Mouse (Mus musculus): ENCODE data around the gene Frrs1l. TPM values are rescaled to one million over a fixed set of nuclear protein-coding genes. Genes with fewer than 3 reads are reported as not detected.

Gene Frrs1l
- 0.13 TPM in 1 of 2 replicates, not detected in the other for polyA plus RNA-seq (2012; rRNA removed; ENCODE audit: low replicate concordance)

GRCm38 (mm10) chr4:56990215-56990584, at the start of gene Frrs1l:
Gene Frrs1l, minus strand, starts transcription at chr4:56990391.

GRCm38 (mm10) chr4:56946641-56947640, 43.2 kb downstream of the Frrs1l start, which contains the start of gene Tmem245:
Gene Tmem245, minus strand, starts transcription at chr4:56947437.

Other genes with a start within 250 kb of the Frrs1l start
- gene Actl7b, start 248.9 kb downstream of the Frrs1l start, polyA plus RNA-seq (2012; rRNA removed; ENCODE audit: low replicate concordance), result 0.07 and 0.13 TPM in 2 replicates
- not detected in 2 replicates for gene Actl7a, start 247.0 kb downstream of the Frrs1l start, polyA plus RNA-seq (2012; rRNA removed; ENCODE audit: low replicate concordance)
- gene Elp1, start 188.1 kb downstream of the Frrs1l start, polyA plus RNA-seq (2012; rRNA removed; ENCODE audit: low replicate concordance), result 14.9 and 24.3 TPM in 2 replicates
- 4.1 and 8.7 TPM in 2 replicates for gene Fam206a, start 188.0 kb downstream of the Frrs1l start, polyA plus RNA-seq (2012; rRNA removed; ENCODE audit: low replicate concordance)
- gene Ctnnal1, start 125.2 kb downstream of the Frrs1l start, polyA plus RNA-seq (2012; rRNA removed; ENCODE audit: low replicate concordance), result 19.9 and 21.5 TPM in 2 replicates
- 17.2 and 19.6 TPM in 2 replicates for gene Tmem245, start 43.0 kb downstream of the Frrs1l start, polyA plus RNA-seq (2012; rRNA removed; ENCODE audit: low replicate concordance)
- 0.57 and 11.6 TPM in 2 replicates for gene Epb41l4b, start 153.0 kb upstream of the Frrs1l start, polyA plus RNA-seq (2012; rRNA removed; ENCODE audit: low replicate concordance)